Comparison of ENCODE assay signal across 21 mouse cellular contexts in the genomic region with DNA sequence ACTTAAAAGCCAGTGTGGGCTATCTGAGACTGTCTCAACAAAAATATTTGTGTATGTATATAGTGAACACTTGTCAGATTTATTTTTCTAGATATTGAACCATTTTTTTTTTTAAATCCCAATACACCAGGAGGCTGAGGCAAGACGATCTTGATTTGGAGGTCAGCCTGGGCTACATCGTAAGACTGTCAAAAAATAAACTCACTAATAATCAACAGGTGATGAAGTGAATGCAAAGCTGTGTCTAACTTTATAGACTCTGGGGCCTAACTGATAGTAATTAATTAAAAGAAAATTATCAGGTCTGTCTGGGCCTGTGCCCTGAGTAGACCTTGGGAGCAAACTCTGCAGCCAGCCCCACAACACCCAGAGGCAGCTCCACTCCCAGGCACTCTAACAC. TPM values are rescaled to one million over a fixed set of nuclear protein-coding genes. Genes with fewer than 3 reads are reported as not detected.
DNase-seq lines count a peak whose midpoint lies in the region; ATAC-seq lines count a peak whose summit lies in the region.
"Had no signal": no experiment of that assay in that cellular context is flagged by ENCODE, and none has a peak within 500 bp of the region (broad histone marks: within the 10 kb centered on the region; RNA-seq: fewer than 3 reads in every experiment).

No protein-coding gene starts in this region.

- DNase-seq in midbrain, embryonic 11.5 days (ENCODE audit: low spot score, missing footprints), result peak; percentile 68
- DNase-seq in midbrain, embryonic 14.5 days, result no peak
- DNase-seq: adrenal gland, adult 2 months; adrenal gland, postnatal 10 days; adrenal gland, postnatal 25 days; cerebellum, adult 11 months; cerebellum, adult 18-20 months; cerebellum, adult 8-10 months; cerebellum, adult 9-11 months; cerebellum, postnatal 14 days; cerebellum, postnatal 36 days; embryo, embryonic 11 days had no signal

- no peaks in the 10 kb centered on the region for H3K27me3 ChIP-seq in forebrain, embryonic 13.5 days
- H3K27me3 ChIP-seq in forebrain, embryonic 15.5 days, result no peaks in the 10 kb centered on the region
- H3K27me3 ChIP-seq in midbrain, embryonic 11.5 days (ENCODE audit: control insufficient read depth, insufficient read depth, low read length), result no peaks in the 10 kb centered on the region
- no peaks in the 10 kb centered on the region for H3K27me3 ChIP-seq in midbrain, embryonic 13.5 days
- H3K27me3 ChIP-seq in midbrain, embryonic 15.5 days (replicated peaks), result no peaks in the 10 kb centered on the region
- no peaks in the 10 kb centered on the region for H3K27me3 ChIP-seq in midbrain, embryonic 14.5 days (ENCODE audit: control insufficient read depth, insufficient read depth, low read length)
- H3K27me3 ChIP-seq: embryonic facial prominence, embryonic 13.5 days; embryonic facial prominence, embryonic 15.5 days had no signal

- H3K4me1 ChIP-seq in forebrain, embryonic 13.5 days, result no peaks in the 10 kb centered on the region
- H3K4me1 ChIP-seq in forebrain, embryonic 15.5 days, result no peaks in the 10 kb centered on the region
- no peaks in the 10 kb centered on the region for H3K4me1 ChIP-seq in midbrain, embryonic 11.5 days (ENCODE audit: control insufficient read depth, insufficient read depth, low read length)
- no peaks in the 10 kb centered on the region for H3K4me1 ChIP-seq in midbrain, embryonic 13.5 days (replicated peaks)
- H3K4me1 ChIP-seq in midbrain, embryonic 15.5 days, result no peaks in the 10 kb centered on the region
- H3K4me1 ChIP-seq in midbrain, embryonic 14.5 days (ENCODE audit: control insufficient read depth, insufficient read depth, low read length), result no peaks in the 10 kb centered on the region
- H3K4me1 ChIP-seq: embryonic facial prominence, embryonic 13.5 days; embryonic facial prominence, embryonic 15.5 days; forebrain, embryonic 10.5 days had no signal

- H3K36me3 ChIP-seq in forebrain, embryonic 13.5 days (ENCODE audit: poor library complexity, severe bottlenecking), result peaks cover 47% of the 10 kb centered on the region
- peaks cover 38% of the 10 kb centered on the region; the same call in 1 of the 2 replicates for H3K36me3 ChIP-seq in forebrain, embryonic 15.5 days
- H3K36me3 ChIP-seq in midbrain, embryonic 11.5 days (ENCODE audit: control insufficient read depth, insufficient read depth, low read length), result peaks cover 2% of the 10 kb centered on the region; the same call in 1 of the 2 replicates
- peaks cover 43% of the 10 kb centered on the region for H3K36me3 ChIP-seq in midbrain, embryonic 13.5 days
- peaks cover 10% of the 10 kb centered on the region; the same call in 1 of the 2 replicates for H3K36me3 ChIP-seq in midbrain, embryonic 15.5 days (replicated peaks)
- peaks cover 42% of the 10 kb centered on the region for H3K36me3 ChIP-seq in midbrain, embryonic 14.5 days (ENCODE audit: control insufficient read depth, insufficient read depth, low read length)

- no peaks in the 10 kb centered on the region for H3K9me3 ChIP-seq in forebrain, embryonic 13.5 days (replicated peaks)
- no peaks in the 10 kb centered on the region for H3K9me3 ChIP-seq in forebrain, embryonic 15.5 days
- H3K9me3 ChIP-seq in midbrain, embryonic 11.5 days (ENCODE audit: control insufficient read depth, low read length), result no peaks in the 10 kb centered on the region
- H3K9me3 ChIP-seq in midbrain, embryonic 13.5 days, result no peaks in the 10 kb centered on the region
- no peaks in the 10 kb centered on the region; the same call in 1 of the 2 replicates for H3K9me3 ChIP-seq in midbrain, embryonic 15.5 days
- H3K9me3 ChIP-seq in midbrain, embryonic 14.5 days (ENCODE audit: control insufficient read depth, low read length), result no peaks in the 10 kb centered on the region
- H3K9me3 ChIP-seq: embryonic facial prominence, embryonic 13.5 days; embryonic facial prominence, embryonic 15.5 days had no signal

- WGBS in forebrain, embryonic 13.5 days, result 97% methylated on average over 2 of the region's 2 CpGs
- 98% methylated on average over 2 of the region's 2 CpGs for WGBS in forebrain, embryonic 15.5 days
- 97% methylated on average over 2 of the region's 2 CpGs for whole genome bisulfite sequencing in midbrain, embryonic 11.5 days
- 98% methylated on average over 2 of the region's 2 CpGs for WGBS in midbrain, embryonic 13.5 days
- WGBS in midbrain, embryonic 15.5 days, result 99% methylated on average over 2 of the region's 2 CpGs
- WGBS in midbrain, embryonic 14.5 days, result 97% methylated on average over 2 of the region's 2 CpGs

- no peak overlapping the region for H3K4me2 ChIP-seq in forebrain, embryonic 13.5 days
- no peak overlapping the region for H3K4me2 ChIP-seq in forebrain, embryonic 15.5 days (replicated peaks)
- H3K4me2 ChIP-seq in midbrain, embryonic 11.5 days, result no peak overlapping the region
- H3K4me2 ChIP-seq in midbrain, embryonic 13.5 days (replicated peaks), result no peak overlapping the region
- H3K4me2 ChIP-seq in midbrain, embryonic 15.5 days, result no peak overlapping the region
- H3K4me2 ChIP-seq in midbrain, embryonic 14.5 days (ENCODE audit: low read length), result no peak overlapping the region
- H3K4me2 ChIP-seq: embryonic facial prominence, embryonic 13.5 days; embryonic facial prominence, embryonic 15.5 days had no signal

- ATAC-seq in forebrain, embryonic 13.5 days, result peak; percentile 43
- no peak for ATAC-seq in forebrain, embryonic 15.5 days (replicated peaks)
- no peak for ATAC-seq in midbrain, embryonic 11.5 days (ENCODE audit: low FRiP score)
- no peak for ATAC-seq in midbrain, embryonic 13.5 days
- 0 out of 2 replicates have a peak, but pooled peaks have one; percentile 4 for ATAC-seq in midbrain, embryonic 15.5 days (replicated peaks)
- ATAC-seq in midbrain, embryonic 14.5 days (ENCODE audit: low FRiP score, low TSS enrichment), result no peak
- ATAC-seq: forebrain, embryonic 16.5 days had no signal

- H3K4me3 ChIP-seq in forebrain, embryonic 13.5 days, result no peak overlapping the region
- no peak overlapping the region for H3K4me3 ChIP-seq in forebrain, embryonic 15.5 days
- H3K4me3 ChIP-seq in midbrain, embryonic 11.5 days (ENCODE audit: low read depth, low read length), result no peak overlapping the region
- no peak overlapping the region for H3K4me3 ChIP-seq in midbrain, embryonic 13.5 days (replicated peaks)
- H3K4me3 ChIP-seq in midbrain, embryonic 15.5 days, result no peak overlapping the region
- H3K4me3 ChIP-seq in midbrain, embryonic 14.5 days (replicated peaks; ENCODE audit: low read depth, low read length), result no peak overlapping the region
- H3K4me3 ChIP-seq: embryonic facial prominence, embryonic 13.5 days; embryonic facial prominence, embryonic 15.5 days; erythroblast, embryonic 14.5 days; forebrain, embryonic 10.5 days had no signal

- no peak overlapping the region for H3K9ac ChIP-seq in forebrain, embryonic 13.5 days
- no peak overlapping the region for H3K9ac ChIP-seq in forebrain, embryonic 15.5 days (replicated peaks)
- no peak overlapping the region for H3K9ac ChIP-seq in midbrain, embryonic 11.5 days (ENCODE audit: low read length)
- H3K9ac ChIP-seq in midbrain, embryonic 13.5 days (replicated peaks), result no peak overlapping the region
- no peak overlapping the region for H3K9ac ChIP-seq in midbrain, embryonic 15.5 days
- no peak overlapping the region for H3K9ac ChIP-seq in midbrain, embryonic 14.5 days (replicated peaks; ENCODE audit: low read length)
- H3K9ac ChIP-seq: embryonic facial prominence, embryonic 13.5 days; embryonic facial prominence, embryonic 15.5 days had no signal

- no peak overlapping the region for H3K27ac ChIP-seq in forebrain, embryonic 13.5 days
- H3K27ac ChIP-seq in forebrain, embryonic 15.5 days (replicated peaks), result no peak overlapping the region
- no peak overlapping the region for H3K27ac ChIP-seq in midbrain, embryonic 11.5 days (ENCODE audit: low read depth, low read length)
- no peak overlapping the region for H3K27ac ChIP-seq in midbrain, embryonic 13.5 days
- no peak overlapping the region for H3K27ac ChIP-seq in midbrain, embryonic 15.5 days
- H3K27ac ChIP-seq in midbrain, embryonic 14.5 days (replicated peaks; ENCODE audit: low read depth, low read length), result no peak overlapping the region
- H3K27ac ChIP-seq: embryonic facial prominence, embryonic 13.5 days; embryonic facial prominence, embryonic 15.5 days; forebrain, embryonic 10.5 days had no signal

RNA-seq across cellular contexts. Expression of gene Nsun6, which starts 28.8 kb away (rescaled TPM):
- polyA plus RNA-seq in forebrain, embryonic 13.5 days (2015; fragmentation: Nextera tagmentation; extraction: Ambion mirVana), result 18.6 and 19.8 TPM in 2 replicates
- polyA plus RNA-seq in forebrain, embryonic 15.5 days (2015; fragmentation: Nextera tagmentation; extraction: Ambion mirVana), result 17.1 and 19.7 TPM in 2 replicates
- 11.4 and 12.2 TPM in 2 replicates for polyA plus RNA-seq in midbrain, embryonic 11.5 days (2014; fragmentation: Nextera tagmentation; extraction: Ambion mirVana)
- 14.1 and 16.1 TPM in 2 replicates for polyA plus RNA-seq in midbrain, embryonic 13.5 days (2015; fragmentation: Nextera tagmentation; extraction: Ambion mirVana)
- 16.5 and 18.3 TPM in 2 replicates for polyA plus RNA-seq in midbrain, embryonic 15.5 days (2015; fragmentation: Nextera tagmentation; extraction: Ambion mirVana)
- 14.0 and 17.7 TPM in 2 replicates for polyA plus RNA-seq in midbrain, embryonic 14.5 days (2014; fragmentation: Nextera tagmentation; extraction: Ambion mirVana)
- polyA plus RNA-seq: erythroblast, embryonic 14.5 days had no signal

RNA-seq across cellular contexts. Expression of gene Arl5b, which starts 34.5 kb away (rescaled TPM):
- polyA plus RNA-seq in forebrain, embryonic 13.5 days (2015; fragmentation: Nextera tagmentation; extraction: Ambion mirVana), result 37.1 and 38.6 TPM in 2 replicates
- 34.2 and 37.7 TPM in 2 replicates for polyA plus RNA-seq in forebrain, embryonic 15.5 days (2015; fragmentation: Nextera tagmentation; extraction: Ambion mirVana)
- polyA plus RNA-seq in midbrain, embryonic 11.5 days (2014; fragmentation: Nextera tagmentation; extraction: Ambion mirVana), result 61.7 and 67.2 TPM in 2 replicates
- 42.1 and 48.5 TPM in 2 replicates for polyA plus RNA-seq in midbrain, embryonic 13.5 days (2015; fragmentation: Nextera tagmentation; extraction: Ambion mirVana)
- polyA plus RNA-seq in midbrain, embryonic 15.5 days (2015; fragmentation: Nextera tagmentation; extraction: Ambion mirVana), result 31.0 and 36.1 TPM in 2 replicates
- polyA plus RNA-seq in midbrain, embryonic 14.5 days (2014; fragmentation: Nextera tagmentation; extraction: Ambion mirVana), result 43.4 and 47.2 TPM in 2 replicates

Comparison
In these comparisons a context has a peak if more than half of its experiments do, and no peak if none do; other contexts are left out.
1. ATAC-seq: peak in forebrain, embryonic 13.5 days (single experiment) and midbrain, embryonic 15.5 days (single experiment); none in forebrain, embryonic 15.5 days (single experiment), midbrain, embryonic 11.5 days (single experiment), midbrain, embryonic 13.5 days (single experiment) and midbrain, embryonic 14.5 days (single experiment).